Mouse (Mus musculus): ENCODE measurements around the gene Prf1. TPM values are rescaled to one million over a fixed set of nuclear protein-coding genes. Genes with fewer than 3 reads are reported as not detected.
A peak's percentile ranks its signal among the peaks of the same experiment; 100 is the strongest.

Prf1 gene
- polyA plus RNA-seq, 1 experiment from 2014 or later: 0.06 TPM

- ATAC-seq (ENCODE audit: insufficient read depth, low FRiP score, low read depth): no peak
- WGBS: 64% methylated on average over 6 of the region's 6 CpGs
Measured at GRCm38 (mm10) chr10:61341557-61341956, 43.9 kb downstream of the Prf1 start.

GRCm38 (mm10) chr10:61342750-61343149 lies 45.1 kb downstream of the Prf1 start:
- no peak for ATAC-seq (ENCODE audit: insufficient read depth, low FRiP score, low read depth)
- H3K4me3 ChIP-seq (replicated peaks): no peak overlapping the region

More at GRCm38 (mm10) chr10:61341557-61341956, 43.9 kb downstream of the Prf1 start:
- H3K27ac ChIP-seq: no peak overlapping the region
- no peaks in the 10 kb centered on the region for H3K9me3 ChIP-seq
- no peak overlapping the region for H3K4me2 ChIP-seq
- H3K4me1 ChIP-seq: peaks cover 9% of the 10 kb centered on the region
- no peak overlapping the region for H3K4me3 ChIP-seq (replicated peaks)
- H3K9ac ChIP-seq: no peak overlapping the region
- no peaks in the 10 kb centered on the region for H3K27me3 ChIP-seq (replicated peaks)
- 0 out of 2 replicates have a peak, but pooled peaks cover 4% of the 10 kb centered on the region for H3K36me3 ChIP-seq

GRCm38 (mm10) chr10:61343950-61344349 lies 46.3 kb downstream of the Prf1 start:
- peaks cover 12% of the 10 kb centered on the region for H3K4me1 ChIP-seq
- no peak overlapping the region for H3K9ac ChIP-seq
- H3K36me3 ChIP-seq: peaks cover 8% of the 10 kb centered on the region
- no peak overlapping the region for H3K4me3 ChIP-seq (replicated peaks)
- H3K9me3 ChIP-seq: no peaks in the 10 kb centered on the region
- H3K27ac ChIP-seq: no peak overlapping the region
- 0 out of 2 replicates have a peak, but pooled peaks have one; percentile 20 for ATAC-seq (ENCODE audit: insufficient read depth, low FRiP score, low read depth)
- 61% methylated on average over 8 of the region's 8 CpGs for WGBS
- H3K27me3 ChIP-seq (replicated peaks): no peaks in the 10 kb centered on the region
- H3K4me2 ChIP-seq: no peak overlapping the region

More at GRCm38 (mm10) chr10:61342750-61343149, 45.1 kb downstream of the Prf1 start:
- Histone ChIP-seq H3K4me1 (peaks cover 12% of the 10 kb centered on the region), H3K9ac (no peak overlapping the region), H3K36me3 (0 out of 2 replicates have a peak, but pooled peaks cover 4% of the 10 kb centered on the region), H3K27me3 (replicated peaks) (no peaks in the 10 kb centered on the region), H3K4me2 (no peak overlapping the region), H3K27ac (no peak overlapping the region), H3K9me3 (no peaks in the 10 kb centered on the region)
- 90% methylated on average over 13 of the region's 13 CpGs for WGBS

- 77% methylated on average over 8 of the region's 8 CpGs for WGBS
Measured at GRCm38 (mm10) chr10:61345179-61345578, 47.5 kb downstream of the Prf1 start.

GRCm38 (mm10) chr10:61346374-61346773 lies 48.7 kb downstream of the Prf1 start:
- no peak overlapping the region for H3K27ac ChIP-seq
- peaks cover 12% of the 10 kb centered on the region for H3K4me1 ChIP-seq
- peaks cover 24% of the 10 kb centered on the region for H3K36me3 ChIP-seq
- no peak overlapping the region for H3K4me2 ChIP-seq
- H3K4me3 ChIP-seq (replicated peaks): no peak overlapping the region
- H3K9ac ChIP-seq: no peak overlapping the region
- WGBS: 12% methylated on average over 10 of the region's 10 CpGs
- ATAC-seq (ENCODE audit: insufficient read depth, low FRiP score, low read depth): no peak
- H3K27me3 ChIP-seq (replicated peaks): no peaks in the 10 kb centered on the region
- no peaks in the 10 kb centered on the region for H3K9me3 ChIP-seq

More at GRCm38 (mm10) chr10:61345179-61345578, 47.5 kb downstream of the Prf1 start:
- Histone ChIP-seq H3K4me1 (peaks cover 12% of the 10 kb centered on the region), H3K27ac (no peak overlapping the region), H3K36me3 (peaks cover 19% of the 10 kb centered on the region), H3K4me3 (replicated peaks) (no peak overlapping the region), H3K9ac (no peak overlapping the region), H3K4me2 (no peak overlapping the region), H3K27me3 (replicated peaks) (no peaks in the 10 kb centered on the region), H3K9me3 (no peaks in the 10 kb centered on the region)
- no peak for ATAC-seq (ENCODE audit: insufficient read depth, low FRiP score, low read depth)

GRCm38 (mm10) chr10:61351216-61351615 lies 53.6 kb downstream of the Prf1 start:
- Histone ChIP-seq H3K9ac (no peak overlapping the region), H3K4me2 (no peak overlapping the region), H3K27me3 (replicated peaks) (no peaks in the 10 kb centered on the region), H3K36me3 (peaks cover 24% of the 10 kb centered on the region), H3K4me3 (replicated peaks) (no peak overlapping the region), H3K9me3 (no peaks in the 10 kb centered on the region), H3K4me1 (peaks cover 7% of the 10 kb centered on the region), H3K27ac (no peak overlapping the region)
- 76% methylated on average over 4 of the region's 4 CpGs for whole genome bisulfite sequencing
- ATAC-seq (ENCODE audit: insufficient read depth, low FRiP score, low read depth): no peak

Other genes starting within 250 kb of the Prf1 start
- 152 and 183 TPM in 2 replicates for gene Pcbd1, start 208.5 kb upstream of the Prf1 start, polyA plus RNA-seq (2015; fragmentation: Nextera tagmentation; extraction: Ambion mirVana)
- 46.9 and 53.5 TPM in 2 replicates for gene Sgpl1, start 150.1 kb upstream of the Prf1 start, polyA plus RNA-seq (2015; fragmentation: Nextera tagmentation; extraction: Ambion mirVana)
- 0.09 TPM in 1 of 2 replicates, not detected in the other for gene Tbata, start 125.9 kb upstream of the Prf1 start, polyA plus RNA-seq (2015; fragmentation: Nextera tagmentation; extraction: Ambion mirVana)
- gene Adamts14, start 24.4 kb upstream of the Prf1 start, polyA plus RNA-seq (2015; fragmentation: Nextera tagmentation; extraction: Ambion mirVana): 1.0 and 1.2 TPM in 2 replicates
- gene Pald1, start 85.7 kb downstream of the Prf1 start, polyA plus RNA-seq (2015; fragmentation: Nextera tagmentation; extraction: Ambion mirVana): 16.9 and 18.7 TPM in 2 replicates
- 0.15 and 0.18 TPM in 2 replicates for gene Nodal, start 120.1 kb downstream of the Prf1 start, polyA plus RNA-seq (2015; fragmentation: Nextera tagmentation; extraction: Ambion mirVana)
- 72.3 and 77.5 TPM in 2 replicates for gene Eif4ebp2, start 154.8 kb downstream of the Prf1 start, polyA plus RNA-seq (2015; fragmentation: Nextera tagmentation; extraction: Ambion mirVana)
- 5.4 and 5.6 TPM in 2 replicates for gene Lrrc20, start 178.0 kb downstream of the Prf1 start, polyA plus RNA-seq (2015; fragmentation: Nextera tagmentation; extraction: Ambion mirVana)

Measured in stomach, embryonic 15.5 days (tissue).